Mouse (Mus musculus) adrenal gland, adult 8-10 months (tissue): ENCODE measurements around the gene Olfr926. TPM values are rescaled to one million over a fixed set of nuclear protein-coding genes. Genes with fewer than 3 reads are reported as not detected.
"Not testable (repeated sequence)": the region's sequence is repeated elsewhere in the genome, so short reads cannot be mapped to it uniquely, and the experiment has no call there.

Experiments used
- DNase-seq: peaks from one replicate; pipeline ENCODE4 v3.0.0; 2022
- total RNA-seq, 4 experiments: library from RNA; stranded (reverse); gene quantifications; 2 replicates each; pipeline ENCODE4 v1.2.4; 2022

Gene Olfr926
- not detected for total RNA-seq

- no peak for DNase-seq
Measured at GRCm38 (mm10) chr9:38876826-38877225, at the start of gene Olfr926. Gene Olfr926 (plus strand): TSS chr9:38877126.

- no peak for DNase-seq
Measured at GRCm38 (mm10) chr9:38833027-38833426, 43.9 kb upstream of the Olfr926 start.

GRCm38 (mm10) chr9:38844149-38844548 is 32.8 kb upstream of the Olfr926 start, which contains the start of gene Olfr924:
Gene Olfr924 (plus strand): TSS chr9:38844449.
- DNase-seq = no peak

- no peak for DNase-seq
Measured at GRCm38 (mm10) chr9:38854760-38855159, 22.2 kb upstream of the Olfr926 start, which contains the start of gene Olfr26. Gene Olfr26 (plus strand): TSS chr9:38855060.

GRCm38 (mm10) chr9:38874880-38875279 is 2.0 kb upstream of the Olfr926 start:
- DNase-seq = not testable (repeated sequence)

Other genes with a start within 250 kb of the Olfr926 start
- not detected for gene Olfr916, start 217.3 kb upstream of the Olfr926 start, total RNA-seq
- not detected for gene Olfr917, start 211.3 kb upstream of the Olfr926 start, total RNA-seq
- gene Olfr918, start 202.5 kb upstream of the Olfr926 start, total RNA-seq = not detected
- not detected for gene Olfr919, start 173.5 kb upstream of the Olfr926 start, total RNA-seq
- gene Vwa5a, start 158.9 kb upstream of the Olfr926 start, total RNA-seq = 10 to 100 TPM; 50.5 to 75.2 (median 60.9) TPM
- gene Olfr920, start 124.8 kb upstream of the Olfr926 start, total RNA-seq = under 1 TPM; 0.23 to 0.83 (median 0.51) TPM
- gene Olfr921, start 104.1 kb upstream of the Olfr926 start, total RNA-seq = under 1 TPM in 1 of 4 experiments, not detected in 3; 0.05 TPM
- gene Olfr922, start 62.5 kb upstream of the Olfr926 start, total RNA-seq = not detected
- gene Olfr923, start 50.6 kb upstream of the Olfr926 start, total RNA-seq = not detected
- not detected for gene Olfr924, start 32.7 kb upstream of the Olfr926 start, total RNA-seq
- not detected for gene Olfr26, start 22.1 kb upstream of the Olfr926 start, total RNA-seq
- not detected for gene Olfr930, start 52.7 kb downstream of the Olfr926 start, total RNA-seq
- gene Olfr933, start 95.2 kb downstream of the Olfr926 start, total RNA-seq = not detected
- gene Olfr934, start 111.2 kb downstream of the Olfr926 start, total RNA-seq = not detected
- not detected for gene Olfr935, start 122.6 kb downstream of the Olfr926 start, total RNA-seq
- gene Olfr146, start 146.3 kb downstream of the Olfr926 start, total RNA-seq = not detected
- gene Olfr937, start 187.8 kb downstream of the Olfr926 start, total RNA-seq = not detected
- gene Olfr938, start 201.8 kb downstream of the Olfr926 start, total RNA-seq = not detected